Mouse (Mus musculus) thymus, adult 18-20 months (tissue): Measurements from ENCODE around the gene Zranb1.
A peak's percentile ranks its signal among the peaks of the same experiment; 100 is the strongest.

Experiments used
- DNase-seq, 2 experiments: peaks; one replicate each; pipeline ENCODE4 v3.0.0; 2022; ENCODE audit warnings: mixed read lengths in 2 of 2

Gene Zranb1

GRCm38 (mm10) chr7:132930850-132931559 is at the start of gene Zranb1:
TSS of gene Zranb1 (plus strand) at chr7:132931142.
- peak; percentile 95 to 97 for DNase-seq

DNA sequence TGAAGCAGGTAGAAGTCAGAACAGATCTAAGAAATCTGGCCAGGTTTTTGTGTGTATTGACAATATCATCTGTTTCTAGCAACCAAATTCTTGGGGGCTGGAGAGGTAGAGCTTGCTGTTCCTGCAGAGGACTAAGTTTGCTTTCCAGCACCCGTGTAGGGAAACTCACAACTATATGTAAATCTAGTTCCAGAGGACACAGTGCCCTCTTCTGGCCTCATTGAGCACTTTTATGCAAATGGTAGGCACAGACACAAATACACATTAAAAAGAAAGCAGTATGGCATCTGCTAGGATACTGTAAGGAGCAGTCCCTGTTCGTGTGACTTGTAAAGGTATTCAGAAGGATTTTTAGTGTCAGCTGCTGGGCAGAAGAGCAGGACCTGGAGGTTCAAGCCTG is 48.6 kb upstream of the Zranb1 start:
- DNase-seq = no peak

DNA sequence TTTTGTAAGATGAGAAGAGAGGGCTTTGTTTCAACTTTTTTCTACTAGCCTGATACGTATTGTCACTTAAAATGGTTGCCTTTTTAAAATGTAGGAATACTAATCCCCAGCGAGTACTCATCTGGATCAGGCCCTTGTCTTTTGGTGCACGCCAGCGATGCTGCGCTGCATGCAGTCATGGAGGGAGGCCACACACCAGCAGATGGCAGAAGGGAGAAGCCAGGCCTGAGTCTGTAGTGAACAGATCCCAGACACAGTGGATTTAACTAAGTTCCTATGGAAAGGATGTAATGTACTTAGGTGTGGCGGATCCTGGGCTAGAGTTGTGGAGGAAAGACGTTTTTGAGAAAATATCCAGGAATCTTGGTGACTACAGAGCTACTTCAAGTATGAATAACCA is 46.9 kb upstream of the Zranb1 start:
- DNase-seq = no peak

- DNase-seq = no peak
These were observed 43.7 kb upstream of the Zranb1 start for GRCm38 (mm10) chr7:132887019-132887804.

DNA sequence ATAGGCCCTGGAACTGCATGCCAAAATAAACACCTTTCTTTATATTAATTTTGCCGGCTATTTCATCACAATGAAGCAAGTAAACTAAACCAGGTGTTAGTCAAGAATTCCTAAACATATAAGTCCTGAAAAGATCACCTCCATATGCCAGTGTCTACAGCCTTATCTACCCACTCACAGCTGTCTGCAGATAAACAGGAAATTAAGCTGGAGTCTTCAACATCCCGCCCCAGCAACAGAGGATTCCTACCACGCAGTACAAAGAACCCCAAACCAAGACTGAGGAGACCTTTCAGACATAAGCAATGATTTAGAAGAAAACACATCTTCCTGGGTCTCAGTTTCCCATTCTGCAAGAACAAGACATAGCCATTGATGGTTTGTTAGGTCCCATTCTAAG is 42.9 kb upstream of the Zranb1 start:
- no peak for DNase-seq

- DNase-seq = no peak
These were observed 42.3 kb upstream of the Zranb1 start for GRCm38 (mm10) chr7:132888518-132889249.

DNA sequence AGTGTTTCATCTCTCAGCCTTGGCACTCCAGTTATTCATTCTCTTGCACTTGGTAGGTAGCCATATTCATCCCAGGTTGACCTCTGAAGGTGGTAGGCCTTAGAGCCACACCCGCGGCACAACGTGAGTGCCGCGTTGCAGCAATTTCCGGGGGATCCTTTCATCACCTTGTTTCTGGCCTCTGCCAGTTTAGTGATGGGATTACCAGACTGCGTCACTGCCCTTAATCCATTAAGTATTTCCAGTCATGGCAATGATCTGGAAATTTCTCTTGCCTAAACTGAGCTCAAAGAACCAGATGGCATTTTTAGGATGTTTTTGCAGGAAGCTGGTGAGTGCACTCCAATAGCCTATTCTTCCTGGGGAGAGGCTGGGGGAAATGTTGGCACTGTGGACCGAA is 41.3 kb upstream of the Zranb1 start:
- no peak for DNase-seq

- DNase-seq = no peak
These were observed 40.7 kb upstream of the Zranb1 start for GRCm38 (mm10) chr7:132890201-132890600.

- DNase-seq = no peak
These were observed 39.2 kb upstream of the Zranb1 start for GRCm38 (mm10) chr7:132891561-132892310.

DNA sequence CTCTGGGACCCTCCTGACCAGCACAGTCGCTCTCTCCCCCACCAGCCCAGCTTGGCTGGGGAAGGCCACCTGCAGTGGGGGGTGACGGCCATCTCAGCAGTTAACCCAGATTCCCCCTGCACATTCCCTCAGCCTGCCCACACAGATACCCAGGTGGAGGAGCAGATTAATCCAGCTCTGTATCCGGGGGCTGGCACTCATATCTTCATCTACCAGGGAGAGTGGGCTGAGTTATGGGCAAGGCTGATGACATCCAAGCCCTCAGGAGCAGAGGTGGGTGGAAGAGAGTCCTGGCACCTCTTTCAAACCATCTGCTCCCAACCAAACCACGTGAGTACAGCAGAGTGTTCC is 38.7 kb upstream of the Zranb1 start:
- DNase-seq = no peak

GRCm38 (mm10) chr7:132892806-132893205 is 38.1 kb upstream of the Zranb1 start:
- DNase-seq = no peak

- no peak for DNase-seq
These were observed 37.6 kb upstream of the Zranb1 start for GRCm38 (mm10) chr7:132893336-132893735.

DNA sequence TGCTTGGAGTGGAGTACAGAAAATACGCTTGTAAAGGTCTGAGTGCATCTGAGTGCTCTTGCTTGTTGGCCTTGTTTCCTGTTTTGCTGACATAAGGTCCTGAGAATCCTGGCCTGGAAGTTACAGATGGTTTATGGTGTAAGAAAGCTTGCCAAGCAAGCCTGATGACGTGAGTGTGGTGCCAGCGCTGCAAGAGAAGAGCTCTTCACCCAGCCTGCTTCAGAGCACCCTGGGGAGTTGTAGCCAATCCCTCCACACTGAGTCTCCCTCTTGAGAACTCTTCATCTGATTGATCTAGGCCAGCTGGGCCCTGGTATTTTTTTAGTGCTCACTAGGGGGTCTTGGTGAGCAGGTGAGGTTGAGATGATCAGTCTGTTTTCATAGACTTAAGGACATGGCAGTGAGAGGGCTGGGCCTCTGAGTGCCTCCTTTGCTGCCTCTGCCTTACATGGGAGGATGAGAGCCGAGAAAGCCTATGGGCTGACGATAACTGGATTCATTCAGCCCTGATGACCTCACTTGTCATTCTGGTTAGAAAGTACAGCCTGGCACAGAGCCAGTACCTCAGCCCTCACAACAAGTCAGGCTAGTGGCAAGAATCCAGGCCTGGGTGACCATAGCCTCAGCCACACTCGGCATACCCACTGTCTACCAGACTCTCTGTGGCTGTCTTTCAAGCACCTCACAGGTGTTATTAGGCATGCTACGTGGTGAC is 35.9 kb upstream of the Zranb1 start:
- no peak for DNase-seq

DNA sequence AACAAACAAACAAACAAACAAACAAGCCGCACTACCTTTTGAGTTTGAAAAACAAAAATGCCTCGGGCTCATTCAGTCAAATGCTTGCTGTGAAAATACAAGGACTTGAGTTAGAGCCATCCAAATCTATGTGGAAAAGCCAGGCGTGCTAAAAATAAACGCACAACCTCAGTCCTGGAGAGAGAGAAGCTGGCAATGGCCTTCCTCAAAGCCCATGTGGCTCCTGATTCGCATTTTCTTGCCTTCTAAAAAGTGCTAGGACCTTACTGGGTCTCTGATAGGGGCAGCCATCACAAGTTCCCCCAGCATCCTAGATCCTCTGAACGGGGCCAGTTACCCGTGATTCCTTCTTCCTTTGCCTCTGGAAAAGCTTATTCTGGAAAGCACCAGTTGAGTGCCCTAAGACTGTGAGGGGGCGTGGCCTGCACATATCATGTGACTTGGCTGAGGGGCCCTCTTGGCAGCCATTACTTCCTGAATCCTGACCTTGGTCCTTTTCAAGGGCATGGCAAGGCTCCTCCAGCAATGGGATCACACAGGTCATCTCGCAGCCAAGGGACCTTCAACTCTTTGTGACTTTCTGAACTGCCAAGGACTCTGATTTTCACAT is 34.6 kb upstream of the Zranb1 start:
- no peak for DNase-seq

- no peak for DNase-seq
These were observed 33.7 kb upstream of the Zranb1 start for GRCm38 (mm10) chr7:132897258-132897657.

DNA sequence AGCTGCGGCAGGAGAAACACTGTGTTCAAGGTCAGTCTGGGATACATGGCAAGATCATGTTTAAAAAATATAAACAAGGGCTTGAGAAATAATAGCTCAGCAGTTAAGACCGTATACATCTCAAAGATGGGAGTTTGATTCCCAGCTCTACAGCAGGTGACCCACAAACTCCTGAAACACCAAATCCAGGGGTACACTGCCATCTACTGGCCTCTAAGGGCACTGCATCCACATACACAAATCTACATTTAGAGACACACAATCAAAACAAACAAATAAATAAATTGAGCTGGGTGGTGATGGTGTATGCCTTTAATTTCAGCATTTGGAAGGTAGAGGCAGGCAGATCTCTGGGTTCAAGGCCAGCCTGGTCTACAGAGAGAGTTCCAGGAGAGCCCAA is 32.7 kb upstream of the Zranb1 start:
- peak in 1 of 2 experiments; percentile 21 for DNase-seq

DNA sequence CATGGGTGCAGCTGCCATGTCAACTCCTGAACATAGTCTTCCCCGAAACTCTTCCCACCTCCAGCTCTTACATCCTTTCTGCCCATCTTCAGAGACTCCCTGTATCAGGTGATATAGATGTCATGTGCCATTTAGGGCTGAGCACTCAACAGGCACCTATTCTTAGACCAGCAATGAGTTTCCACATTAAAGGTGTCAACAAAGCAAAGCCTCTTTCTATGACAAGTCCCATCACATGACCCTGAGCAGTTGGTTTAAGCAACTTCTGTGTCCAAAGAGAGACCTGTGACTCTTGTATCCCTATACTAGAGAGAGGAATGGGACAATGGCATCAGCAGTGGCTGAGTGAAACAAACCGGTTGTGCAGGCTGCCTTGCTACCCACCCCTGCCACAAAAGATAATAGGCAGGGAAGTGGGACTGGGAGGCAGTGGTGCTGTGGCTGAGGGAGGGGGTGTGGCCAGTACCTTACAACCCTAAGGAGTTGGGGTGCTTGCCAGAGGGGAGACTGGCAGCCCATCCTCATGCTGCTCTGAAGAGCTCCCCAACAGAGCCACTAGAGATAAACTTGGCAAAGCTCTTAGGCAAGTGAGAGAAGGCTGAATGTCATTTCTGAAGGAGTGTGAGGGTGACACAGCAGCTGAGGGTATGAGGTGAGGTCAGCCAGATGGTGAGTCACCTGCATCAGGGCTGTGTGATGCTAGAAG is 30.0 kb upstream of the Zranb1 start:
- no peak for DNase-seq

DNA sequence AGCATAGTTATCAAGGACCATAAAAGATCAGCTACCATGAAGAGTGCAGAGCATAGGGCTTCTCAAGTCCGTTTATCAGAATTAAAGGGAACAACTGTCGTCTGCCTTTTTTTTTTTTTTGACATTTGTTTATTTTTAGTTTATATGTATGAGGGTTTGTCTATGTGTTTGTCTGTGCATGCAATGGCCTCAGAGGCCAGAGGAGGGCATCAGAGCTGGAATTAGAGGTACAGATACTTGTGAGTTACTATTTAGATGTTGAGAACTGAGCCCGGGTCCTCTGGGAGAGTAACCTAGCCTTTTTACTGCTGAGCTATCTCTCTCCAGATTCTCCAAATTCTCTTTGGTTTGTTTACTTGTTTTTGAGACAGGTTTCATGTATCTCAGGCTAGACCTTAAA is 27.1 kb upstream of the Zranb1 start:
- DNase-seq = no peak

DNA sequence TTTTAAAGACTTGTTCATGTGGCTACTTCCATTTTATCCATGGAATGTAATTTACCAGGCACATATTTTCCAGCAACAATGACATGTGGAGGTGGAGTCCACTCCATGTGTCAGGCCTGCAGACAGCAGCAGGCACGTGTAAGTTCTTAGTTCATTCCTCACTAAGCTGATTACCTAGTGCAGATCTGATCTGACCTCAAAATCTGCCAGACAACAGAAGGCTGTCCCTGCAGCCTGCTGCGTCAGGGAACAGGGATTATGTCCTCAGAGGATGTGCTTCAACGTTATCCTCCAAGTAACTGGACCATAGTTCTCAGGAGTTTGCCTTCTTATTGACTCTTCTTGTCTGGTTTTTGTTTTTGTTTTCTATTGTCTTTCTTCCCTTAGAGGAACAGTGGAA is 9.0 kb upstream of the Zranb1 start:
- no peak for DNase-seq

GRCm38 (mm10) chr7:132925227-132925626 is 5.7 kb upstream of the Zranb1 start:
- no peak for DNase-seq

GRCm38 (mm10) chr7:132927201-132927600 is 3.7 kb upstream of the Zranb1 start:
- no peak for DNase-seq
